Mouse (Mus musculus): Measurements from ENCODE around the gene Rpain.

- TF ChIP-seq TBP (conservative IDR thresholded peaks at IDR 0.05; ENCODE audit: low read depth, low read length) (peak; percentile 62; the same call in 1 of the 2 replicates), USF1 (IDR thresholded peaks at IDR 0.05; ENCODE audit: low read depth, low read length) (peak; percentile 74), POLR2A (IDR thresholded peaks at IDR 0.05; ENCODE audit: low read depth, low read length) (peak; percentile 91), RAD21 (IDR thresholded peaks at IDR 0.05; ENCODE audit: low read depth, low read length) (no peak), TCF12 (IDR thresholded peaks at IDR 0.05; ENCODE audit: low read depth, low read length) (peak; percentile 96), CTCF (conservative IDR thresholded peaks at IDR 0.05 in 1 of 2, IDR thresholded peaks at IDR 0.05 in 1 of 2; ENCODE audit: low read depth in 2 of 2, low read length in 2 of 2) (peak; percentile 73 to 94), USF2 (conservative IDR thresholded peaks at IDR 0.05; ENCODE audit: low read depth, low read length) (no peak; the same call in 1 of the 2 replicates), MAFK (IDR thresholded peaks at IDR 0.05; ENCODE audit: insufficient replicate concordance, low read length) (no peak), HCFC1 (IDR thresholded peaks at IDR 0.05; ENCODE audit: low read depth, low read length) (peak; percentile 93), E2F4 (IDR thresholded peaks at IDR 0.05; ENCODE audit: insufficient replicate concordance, low read depth, low read length) (no peak), ZMIZ1 (IDR thresholded peaks at IDR 0.05; ENCODE audit: low read depth, low read length) (0 out of 2 replicates have a peak, but pooled peaks have one; percentile 24), GABPA (IDR thresholded peaks at IDR 0.05; ENCODE audit: insufficient replicate concordance, low read depth, low read length) (peak; percentile 95), POLR2AphosphoS2 (IDR thresholded peaks at IDR 0.05; ENCODE audit: low read depth, low read length) (no peak), CHD1 (IDR thresholded peaks at IDR 0.05; ENCODE audit: low read depth, low read length) (no peak)
Observed at GRCm38 (mm10) chr11:70982557-70983228, 12.7 kb downstream of the Rpain start, which contains the start of gene C1qbp.

All from CH12.LX (cell line).